In genomic region chr15:26365344-26365743, GRCm38 (mm10) we compare ENCODE assay signal across 11 mouse cellular contexts. TPM values are rescaled to one million over a fixed set of nuclear protein-coding genes. Genes with fewer than 3 reads are reported as not detected.
DNase-seq lines count a peak whose midpoint lies in the region; ATAC-seq and TF ChIP-seq lines count a peak whose summit lies in the region.
"Had no signal": no experiment of that assay in that cellular context is flagged by ENCODE, and none has a peak within 500 bp of the region (broad histone marks: within the 10 kb centered on the region; RNA-seq: fewer than 3 reads in every experiment).

No protein-coding gene starts in this region.

- peak; percentile 82 for ATAC-seq in hindbrain, postnatal 0 days
- ATAC-seq in neural tube, embryonic 12.5 days (ENCODE audit: low FRiP score, low read depth) = peak; percentile 71; the same call in 1 of the 2 replicates
- ATAC-seq in erythroblast, adult 5-6 weeks (replicated peaks; ENCODE audit: low FRiP score, poor library complexity, severe bottlenecking) = no peak
- ATAC-seq: Patski had no signal

- peak; percentile 3 to 15 for DNase-seq in layer of hippocampus, adult 18-20 months (ENCODE audit: low spot score in 2 of 2)
- no peak for DNase-seq in layer of hippocampus, adult 9-10 months (ENCODE audit: low spot score)
- peak; percentile 23 for DNase-seq in embryonic facial prominence, embryonic 10.5 days (ENCODE audit: low spot score)
- peak; percentile 48 for DNase-seq in hindbrain, postnatal 0 days (ENCODE audit: low spot score)
- no peak for DNase-seq in gastrocnemius, postnatal 25 days
- no peak for DNase-seq in cerebellum, postnatal 36 days

- H3K27ac ChIP-seq in embryonic facial prominence, embryonic 10.5 days (replicated peaks) = no peak overlapping the region
- H3K27ac ChIP-seq in hindbrain, postnatal 0 days = no peak overlapping the region
- no peak overlapping the region for H3K27ac ChIP-seq in neural tube, embryonic 12.5 days

- 35% methylated on average over 7 of the region's 7 CpGs for WGBS in embryonic facial prominence, embryonic 10.5 days
- 13% methylated on average over 7 of the region's 7 CpGs for WGBS in hindbrain, postnatal 0 days
- 20% methylated on average over 7 of the region's 7 CpGs for WGBS in neural tube, embryonic 12.5 days

- no peaks in the 10 kb centered on the region for H3K9me3 ChIP-seq in embryonic facial prominence, embryonic 10.5 days
- no peaks in the 10 kb centered on the region for H3K9me3 ChIP-seq in hindbrain, postnatal 0 days (ENCODE audit: low read length)
- H3K9me3 ChIP-seq in neural tube, embryonic 12.5 days = no peaks in the 10 kb centered on the region

- H3K4me1 ChIP-seq in embryonic facial prominence, embryonic 10.5 days = peaks cover 5% of the 10 kb centered on the region; the same call in 1 of the 2 replicates
- no peaks in the 10 kb centered on the region for H3K4me1 ChIP-seq in hindbrain, postnatal 0 days (ENCODE audit: insufficient read depth, low read length)
- no peaks in the 10 kb centered on the region for H3K4me1 ChIP-seq in neural tube, embryonic 12.5 days

- H3K9ac ChIP-seq in hindbrain, postnatal 0 days (replicated peaks; ENCODE audit: low read length) = no peak overlapping the region
- H3K9ac ChIP-seq in neural tube, embryonic 12.5 days = no peak overlapping the region

- no peak for TF ChIP-seq CTCF in hindbrain, postnatal 0 days (IDR thresholded peaks at IDR 0.05; ENCODE audit: low read depth)

- H3K27me3 ChIP-seq in embryonic facial prominence, embryonic 10.5 days (replicated peaks; ENCODE audit: low read depth, poor library complexity, severe bottlenecking) = no peaks in the 10 kb centered on the region
- H3K27me3 ChIP-seq in hindbrain, postnatal 0 days (ENCODE audit: insufficient read depth, low read length) = no peaks in the 10 kb centered on the region
- no peaks in the 10 kb centered on the region for H3K27me3 ChIP-seq in neural tube, embryonic 12.5 days (replicated peaks)

- no peak overlapping the region for H3K4me2 ChIP-seq in hindbrain, postnatal 0 days (ENCODE audit: low read depth, low read length)
- no peak overlapping the region for H3K4me2 ChIP-seq in neural tube, embryonic 12.5 days (replicated peaks)

- H3K4me3 ChIP-seq in embryonic facial prominence, embryonic 10.5 days = no peak overlapping the region
- no peak overlapping the region for H3K4me3 ChIP-seq in hindbrain, postnatal 0 days (ENCODE audit: low read length)
- no peak overlapping the region for H3K4me3 ChIP-seq in neural tube, embryonic 12.5 days
- H3K4me3 ChIP-seq: erythroblast, embryonic 14.5 days had no signal

- no peaks in the 10 kb centered on the region for H3K36me3 ChIP-seq in embryonic facial prominence, embryonic 10.5 days (replicated peaks)
- no peaks in the 10 kb centered on the region for H3K36me3 ChIP-seq in hindbrain, postnatal 0 days (ENCODE audit: insufficient read depth, low read length)
- no peaks in the 10 kb centered on the region for H3K36me3 ChIP-seq in neural tube, embryonic 12.5 days

RNA-seq across cellular contexts. Expression of gene March11, which starts 56.5 kb away (rescaled TPM):
- total RNA-seq in layer of hippocampus, adult 18-20 months (2021) = 1 to 10 TPM; 7.4 to 9.3 TPM
- 0.51 and 0.69 TPM in 2 replicates for polyA plus RNA-seq in embryonic facial prominence, embryonic 10.5 days (2016; fragmentation: Nextera tagmentation; extraction: Ambion mirVana)
- total RNA-seq in hindbrain, postnatal 0 days (2014; rRNA removed) = 8.2 and 11.5 TPM in 2 replicates
- polyA plus RNA-seq in hindbrain, postnatal 0 days (2015; fragmentation: Nextera tagmentation; extraction: Ambion mirVana) = 8.7 and 9.7 TPM in 2 replicates
- 6.3 and 7.3 TPM in 2 replicates for polyA plus RNA-seq in neural tube, embryonic 12.5 days (2016; fragmentation: Nextera tagmentation; extraction: Ambion mirVana)
- total RNA-seq in gastrocnemius, postnatal 25 days (2021) = not detected
- total RNA-seq in erythroblast, adult 5-6 weeks (2015; ENCODE audit: low replicate concordance) = not detected in 2 replicates
- not detected in 2 replicates for total RNA-seq in erythroblast, adult 5-6 weeks (2017; ENCODE audit: low replicate concordance)
- total RNA-seq: neutrophil, adult 5-6 weeks had no signal
- polyA plus RNA-seq: erythroblast, embryonic 14.5 days had no signal

Comparison
In these comparisons a context has a peak if more than half of its experiments do, and no peak if none do; other contexts are left out.
1. DNase-seq: peak in layer of hippocampus, adult 18-20 months (2 of 2), embryonic facial prominence, embryonic 10.5 days (single experiment) and hindbrain, postnatal 0 days (single experiment); none in layer of hippocampus, adult 9-10 months (single experiment), gastrocnemius, postnatal 25 days (single experiment) and cerebellum, postnatal 36 days (0 of 2).